Mouse (Mus musculus): ENCODE data around the gene Idua.

The Idua gene

GRCm38 (mm10) chr5:108677605-108678295 lies 17.6 kb downstream of the Idua start:
- ATAC-seq (ENCODE audit: insufficient number of reproducible peaks, low FRiP score, low TSS enrichment), result peak; percentile 69

GRCm38 (mm10) chr5:108678296-108678854 lies 18.2 kb downstream of the Idua start:
- ATAC-seq (ENCODE audit: insufficient number of reproducible peaks, low FRiP score, low TSS enrichment), result no peak

GRCm38 (mm10) chr5:108679909-108680308 lies 19.8 kb downstream of the Idua start:
- ATAC-seq (ENCODE audit: insufficient number of reproducible peaks, low FRiP score, low TSS enrichment), result no peak

- ATAC-seq (ENCODE audit: insufficient number of reproducible peaks, low FRiP score, low TSS enrichment), result no peak
Observed at GRCm38 (mm10) chr5:108680871-108681270, 20.7 kb downstream of the Idua start.

- ATAC-seq (ENCODE audit: insufficient number of reproducible peaks, low FRiP score, low TSS enrichment), result no peak
Observed at GRCm38 (mm10) chr5:108689091-108689490, 29.0 kb downstream of the Idua start.

GRCm38 (mm10) chr5:108691152-108691551 lies 31.0 kb downstream of the Idua start:
- no peak for ATAC-seq (ENCODE audit: insufficient number of reproducible peaks, low FRiP score, low TSS enrichment)

GRCm38 (mm10) chr5:108692271-108692670 lies 32.1 kb downstream of the Idua start, which contains the start of gene Fgfrl1:
TSS of gene Fgfrl1 (plus strand) at chr5:108692382.
- no peak for ATAC-seq (ENCODE audit: insufficient number of reproducible peaks, low FRiP score, low TSS enrichment)

- ATAC-seq (ENCODE audit: insufficient number of reproducible peaks, low FRiP score, low TSS enrichment), result peak; percentile 37; the same call in 1 of the 2 replicates
Observed at GRCm38 (mm10) chr5:108693872-108694288, 33.7 kb downstream of the Idua start.

- ATAC-seq (ENCODE audit: insufficient number of reproducible peaks, low FRiP score, low TSS enrichment), result no peak
Observed at GRCm38 (mm10) chr5:108694352-108695261, 34.5 kb downstream of the Idua start.

- ATAC-seq (ENCODE audit: insufficient number of reproducible peaks, low FRiP score, low TSS enrichment), result 0 out of 2 replicates have a peak, but pooled peaks have one; percentile 22
Observed at GRCm38 (mm10) chr5:108695861-108696260, 35.7 kb downstream of the Idua start.

- no peak for ATAC-seq (ENCODE audit: insufficient number of reproducible peaks, low FRiP score, low TSS enrichment)
Observed at GRCm38 (mm10) chr5:108696542-108696941, 36.4 kb downstream of the Idua start.

- no peak for ATAC-seq (ENCODE audit: insufficient number of reproducible peaks, low FRiP score, low TSS enrichment)
Observed at GRCm38 (mm10) chr5:108697341-108697753, 37.2 kb downstream of the Idua start.

GRCm38 (mm10) chr5:108700346-108700745 lies 40.2 kb downstream of the Idua start:
- ATAC-seq (ENCODE audit: insufficient number of reproducible peaks, low FRiP score, low TSS enrichment), result no peak

GRCm38 (mm10) chr5:108701341-108702021 lies 41.4 kb downstream of the Idua start:
- no peak for ATAC-seq (ENCODE audit: insufficient number of reproducible peaks, low FRiP score, low TSS enrichment)

GRCm38 (mm10) chr5:108703754-108704626 lies 43.9 kb downstream of the Idua start:
- no peak for ATAC-seq (ENCODE audit: insufficient number of reproducible peaks, low FRiP score, low TSS enrichment)

GRCm38 (mm10) chr5:108707758-108708157 lies 47.6 kb downstream of the Idua start:
- no peak for ATAC-seq (ENCODE audit: insufficient number of reproducible peaks, low FRiP score, low TSS enrichment)

GRCm38 (mm10) chr5:108708419-108708818 lies 48.3 kb downstream of the Idua start:
- no peak for ATAC-seq (ENCODE audit: insufficient number of reproducible peaks, low FRiP score, low TSS enrichment)

- ATAC-seq (ENCODE audit: insufficient number of reproducible peaks, low FRiP score, low TSS enrichment), result no peak
Observed at GRCm38 (mm10) chr5:108708981-108709731, 49.0 kb downstream of the Idua start.

GRCm38 (mm10) chr5:108711968-108712367 lies 51.8 kb downstream of the Idua start:
- no peak for ATAC-seq (ENCODE audit: insufficient number of reproducible peaks, low FRiP score, low TSS enrichment)

All from cerebellum, adult (tissue).